Mouse (Mus musculus): ENCODE measurements around the gene Zbtb8os.

DNA sequence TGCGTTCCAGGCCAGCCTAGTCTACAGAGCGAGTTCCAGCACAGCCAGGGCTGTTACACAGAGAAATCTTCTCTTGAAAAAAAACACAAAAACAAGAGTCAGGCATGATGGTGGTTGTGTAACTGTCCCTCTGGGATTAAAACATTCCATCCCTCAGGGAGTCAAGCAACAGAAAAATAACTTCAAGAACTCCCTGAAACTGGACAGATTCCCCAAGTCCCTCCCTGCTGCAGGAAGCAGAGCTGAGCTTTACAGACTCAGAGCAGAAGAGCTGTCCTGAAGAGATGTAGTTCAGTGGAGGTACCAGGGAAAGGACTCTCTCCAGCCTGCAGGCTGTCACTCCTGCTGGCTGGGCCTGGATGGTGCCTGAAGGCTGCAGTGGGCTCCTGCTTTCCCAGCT, 47.0 kb downstream of the Zbtb8os start:
- no peak for TF ChIP-seq CTCF (IDR thresholded peaks at IDR 0.05; ENCODE audit: low read depth)
- TF ChIP-seq EP300 (IDR thresholded peaks at IDR 0.05; ENCODE audit: low read depth) = no peak

All from liver, embryonic 14.5 days (tissue).